Mouse (Mus musculus) c-Kit-positive CD71-negative TER-119-negative erythroid progenitor cells, embryonic 14.5 days (primary cell): ENCODE results near the gene Dnajc30.
"Not testable (repeated sequence)": the region's sequence is repeated elsewhere in the genome, so short reads cannot be mapped to it uniquely, and the experiment has no call there.

Source experiments
- DNase-seq: peaks from one replicate; pipeline ENCODE4 v3.0.0-alpha.2; 2013; ENCODE audit warnings: low read depth

Gene Dnajc30

GRCm38 (mm10) chr5:135063629-135064381 lies at the start of gene Dnajc30:
Gene Dnajc30 (plus strand): TSS chr5:135064202.
- DNase-seq = peak; percentile 96

DNA sequence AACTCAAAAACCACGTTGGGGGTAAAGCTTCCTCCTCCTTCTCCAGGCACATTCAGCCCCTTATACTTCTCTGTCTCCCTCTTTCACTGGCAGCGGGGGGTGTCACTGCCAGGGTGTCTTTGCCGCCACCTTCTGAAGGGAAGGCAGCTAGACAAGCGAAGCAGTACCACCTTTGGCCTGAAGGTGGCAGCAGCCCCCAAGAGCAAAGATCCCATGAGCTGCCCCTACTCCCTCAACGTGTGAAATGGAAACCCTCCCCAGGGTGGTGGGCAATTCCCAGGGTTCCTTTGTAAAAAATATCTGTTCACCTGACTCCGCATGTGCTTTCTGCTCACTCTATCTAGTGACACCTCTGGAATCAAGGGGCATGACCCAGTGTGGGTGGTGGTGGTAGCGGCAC lies 48.5 kb upstream of the Dnajc30 start:
- DNase-seq = peak; percentile 83

- DNase-seq = no peak
Observed at GRCm38 (mm10) chr5:135016224-135016759, 47.7 kb upstream of the Dnajc30 start.

DNA sequence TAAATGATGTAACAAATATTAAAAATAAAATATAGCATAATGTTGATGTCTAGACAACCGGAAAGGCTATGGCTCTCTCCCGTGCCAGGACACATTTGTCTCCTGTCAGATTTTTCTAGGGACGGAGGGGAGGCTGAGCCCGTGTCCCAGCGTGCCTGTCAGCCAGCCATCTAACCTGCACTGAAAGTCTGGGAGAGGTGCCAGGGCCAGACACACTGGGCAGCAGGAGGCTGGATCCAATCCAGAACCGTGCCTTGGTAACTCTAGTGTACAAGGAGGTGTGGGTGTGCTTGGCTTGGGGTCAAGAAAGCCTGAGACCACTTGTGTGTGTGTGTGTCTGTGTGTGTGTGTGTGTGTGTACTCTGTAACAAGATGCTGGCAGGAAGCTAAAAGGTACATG lies 42.2 kb upstream of the Dnajc30 start:
- no peak for DNase-seq

- peak; percentile 87 for DNase-seq
Observed at GRCm38 (mm10) chr5:135023344-135024173, 40.4 kb upstream of the Dnajc30 start, which contains the start of gene Stx1a. Gene Stx1a (plus strand): TSS chr5:135023482.

DNA sequence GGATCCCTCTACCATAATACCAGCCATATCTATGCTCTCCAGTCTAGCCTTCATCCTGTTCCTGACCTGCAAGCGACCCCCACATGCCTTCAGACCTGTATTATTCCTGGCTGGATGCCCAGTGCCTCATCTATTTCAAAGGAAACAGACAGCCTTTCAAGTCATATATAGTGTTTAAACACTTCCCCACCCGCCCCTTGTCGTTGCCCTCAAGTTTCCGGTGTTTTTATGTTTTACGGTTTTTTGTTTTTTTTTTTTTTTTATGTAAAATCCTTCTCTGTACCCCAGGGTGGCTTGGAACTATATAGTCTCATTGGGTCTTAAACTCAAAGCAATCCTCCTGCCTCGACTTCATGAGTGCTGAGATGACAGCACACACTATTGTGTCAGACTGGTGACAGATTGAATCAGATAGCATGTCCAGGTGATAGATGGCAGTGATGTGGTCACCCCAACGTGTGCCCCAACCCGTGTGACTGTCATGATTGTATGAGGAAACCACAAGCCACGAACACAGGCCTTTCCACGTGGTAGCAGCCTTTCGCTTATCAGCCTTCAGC lies 39.3 kb upstream of the Dnajc30 start:
- DNase-seq = no peak

DNA sequence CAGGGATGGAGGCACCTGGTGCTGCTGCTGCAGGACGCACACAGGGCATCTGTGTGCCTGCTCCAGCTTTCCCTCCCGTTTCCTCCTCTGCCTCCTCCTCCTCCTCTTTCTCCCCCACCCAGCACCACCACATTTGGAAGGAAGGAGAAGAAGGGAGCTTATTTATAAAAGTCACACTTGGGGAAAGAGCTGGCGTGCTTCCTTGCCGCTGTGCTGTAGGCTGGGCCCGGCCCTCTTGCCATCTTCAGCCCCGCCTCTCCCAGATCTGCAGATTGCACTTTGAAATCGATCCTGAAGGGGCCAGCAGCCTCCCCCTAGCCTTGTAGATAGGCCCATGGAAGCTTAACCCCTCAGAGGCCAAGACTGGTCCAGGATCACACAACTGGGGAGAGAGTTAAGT lies 38.1 kb upstream of the Dnajc30 start:
- no peak for DNase-seq

DNA sequence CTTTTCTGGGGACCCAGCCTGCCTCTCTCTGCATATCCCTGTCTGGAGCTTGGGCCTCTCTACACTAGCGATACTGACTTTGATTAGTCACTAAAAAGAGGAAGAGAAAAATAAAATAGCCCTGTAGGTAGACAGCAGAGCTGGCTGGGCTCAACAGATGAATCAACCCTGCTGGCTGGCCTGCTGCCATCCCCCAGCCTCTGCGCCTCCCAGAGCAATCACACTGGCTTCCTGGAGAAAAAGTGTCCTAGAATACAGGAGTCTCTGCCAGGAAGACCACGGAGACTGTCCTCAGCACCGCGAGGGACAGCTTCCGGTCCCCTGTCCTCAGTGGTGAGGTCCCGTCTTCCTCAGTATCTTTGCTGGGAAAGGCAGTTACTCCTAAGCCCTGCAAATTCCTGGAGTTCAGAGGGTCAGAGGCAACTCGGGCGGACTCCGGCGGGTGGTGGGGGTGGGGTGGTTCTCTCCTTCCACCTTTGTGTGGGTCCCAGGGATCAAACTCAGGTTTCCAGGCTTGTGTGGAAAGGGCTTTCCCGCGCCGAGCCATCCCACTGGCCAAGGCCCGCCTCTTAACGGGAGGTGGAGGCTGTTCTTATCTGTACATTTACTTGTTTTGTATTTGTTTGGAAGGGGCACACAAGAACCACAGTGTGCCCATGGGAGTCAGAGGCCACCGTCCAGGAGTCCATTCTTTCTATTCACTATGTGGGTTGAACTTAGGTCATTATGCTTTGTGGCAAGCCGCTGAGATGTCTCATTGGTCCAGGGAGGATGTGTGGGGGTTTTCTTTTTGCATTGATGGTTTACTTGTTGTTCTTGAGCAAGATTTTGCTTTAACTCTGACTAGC lies 34.8 kb upstream of the Dnajc30 start:
- DNase-seq = no peak

- no peak for DNase-seq
Observed at GRCm38 (mm10) chr5:135032581-135032980, 31.4 kb upstream of the Dnajc30 start.

GRCm38 (mm10) chr5:135034593-135034992 lies 29.4 kb upstream of the Dnajc30 start:
- no peak for DNase-seq

GRCm38 (mm10) chr5:135035608-135036359 lies 28.2 kb upstream of the Dnajc30 start:
- no peak for DNase-seq

DNA sequence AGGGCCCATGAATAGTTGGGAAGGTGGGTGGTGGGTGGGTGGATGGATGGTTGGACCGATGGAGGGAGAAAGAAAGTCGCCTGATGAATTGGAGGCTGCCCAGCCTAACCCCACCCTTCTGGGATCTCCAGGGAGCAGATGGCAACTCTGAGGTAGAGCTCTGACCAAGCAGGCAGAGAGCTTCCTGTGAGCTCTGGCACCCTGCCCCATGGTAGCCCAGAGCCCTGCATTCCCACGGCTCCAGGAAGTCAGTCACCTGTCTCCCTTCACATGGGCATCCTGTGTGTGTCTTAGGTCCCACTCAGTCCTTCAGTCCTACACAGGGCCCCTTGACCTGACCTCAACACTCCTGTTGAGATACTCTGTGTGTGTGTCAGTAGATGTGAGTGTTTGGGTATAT lies 26.1 kb upstream of the Dnajc30 start:
- DNase-seq = no peak

- no peak for DNase-seq
Observed at GRCm38 (mm10) chr5:135039541-135039940, 24.5 kb upstream of the Dnajc30 start.

GRCm38 (mm10) chr5:135040059-135040458 lies 23.9 kb upstream of the Dnajc30 start:
- DNase-seq = no peak

DNA sequence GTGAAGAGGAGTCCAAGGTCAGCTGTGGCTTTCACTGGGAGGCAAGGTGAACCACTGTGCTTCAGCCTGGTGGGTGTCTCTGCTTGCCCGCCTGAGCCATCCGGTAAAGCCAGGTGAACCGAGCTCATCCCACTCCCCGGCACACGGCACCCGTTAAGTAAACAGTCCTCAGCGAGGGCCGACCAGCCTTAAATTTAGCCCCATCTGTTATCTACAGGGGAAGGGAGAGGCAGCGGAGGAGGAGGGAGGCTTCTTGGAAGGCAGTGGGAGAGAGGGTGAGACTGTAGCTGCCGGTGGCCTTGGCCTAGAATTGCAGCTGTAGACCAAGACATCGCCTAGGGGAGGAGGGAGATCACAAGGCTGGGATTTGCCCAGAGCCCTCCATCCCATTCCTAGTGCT lies 23.2 kb upstream of the Dnajc30 start:
- DNase-seq = no peak

DNA sequence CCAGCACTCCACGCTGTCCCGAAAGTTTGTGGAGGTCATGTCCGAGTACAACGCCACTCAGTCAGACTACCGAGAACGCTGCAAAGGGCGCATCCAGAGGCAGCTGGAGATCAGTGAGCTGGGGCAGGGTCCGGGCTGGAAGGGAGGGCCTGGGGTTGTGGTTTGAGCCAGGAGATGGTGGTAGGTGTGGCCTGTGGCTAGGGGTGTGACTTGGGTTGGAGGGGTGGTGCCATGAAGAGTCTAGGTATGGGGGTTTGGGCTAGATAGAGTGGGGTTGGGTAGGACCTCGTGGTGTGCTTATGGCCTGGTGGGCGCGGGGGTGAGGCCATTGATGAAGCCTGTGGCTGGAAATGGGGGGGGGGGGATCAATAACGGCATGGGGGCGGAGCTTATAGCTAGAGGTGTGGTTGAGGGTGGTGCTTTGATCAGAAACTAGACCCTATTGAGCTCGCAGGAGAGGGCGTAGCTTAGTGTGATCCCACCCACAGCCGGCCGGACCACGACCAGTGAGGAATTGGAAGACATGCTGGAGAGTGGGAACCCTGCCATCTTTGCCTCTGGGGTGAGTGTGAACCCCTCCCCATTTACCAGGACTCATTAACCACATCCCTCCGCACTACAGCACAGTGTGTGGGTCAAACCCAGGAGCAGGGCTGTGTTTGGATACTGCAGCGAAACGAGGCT lies 21.8 kb upstream of the Dnajc30 start:
- no peak for DNase-seq

GRCm38 (mm10) chr5:135044575-135044974 lies 19.4 kb upstream of the Dnajc30 start:
- DNase-seq = no peak

GRCm38 (mm10) chr5:135048539-135048938 lies 15.5 kb upstream of the Dnajc30 start:
- no peak for DNase-seq

DNA sequence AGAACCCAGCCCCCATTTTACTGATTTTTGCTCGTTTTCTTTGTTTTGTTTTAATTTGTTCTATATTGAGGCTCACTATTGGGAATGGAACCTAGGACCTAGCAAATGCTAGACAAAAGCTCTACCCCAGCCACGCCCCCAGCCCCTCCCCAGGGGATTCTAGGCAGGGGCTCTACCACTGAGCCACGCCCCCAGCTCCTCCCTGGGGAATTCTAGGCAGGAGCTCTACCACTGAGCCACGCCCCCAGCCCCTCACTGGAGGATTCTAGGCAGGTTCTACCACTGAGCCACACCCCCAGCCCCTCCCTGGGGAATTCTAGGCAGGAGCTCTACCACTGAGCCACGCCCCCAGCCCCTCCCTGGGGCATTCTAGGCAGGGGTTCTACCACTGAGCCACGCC lies 14.7 kb upstream of the Dnajc30 start:
- DNase-seq = not testable (repeated sequence)

- no peak for DNase-seq
Observed at GRCm38 (mm10) chr5:135053356-135053755, 10.6 kb upstream of the Dnajc30 start.
